Mouse (Mus musculus) midbrain, postnatal 0 days (tissue): ENCODE data around the gene Ankrd44. TPM values are rescaled to one million over a fixed set of nuclear protein-coding genes. Genes with fewer than 3 reads are reported as not detected.
A peak's percentile ranks its signal among the peaks of the same experiment; 100 is the strongest.

Source experiments
- ATAC-seq: fragments of 200-750 bp; cut with Nextera tagmentation; 2 replicates; pipeline ENCODE4 v1.8.0; 2017; ENCODE audit warnings: moderate number of reproducible peaks, mild to moderate bottlenecking, moderate TSS enrichment, moderate library complexity; ENCODE audit not compliant: low FRiP score
- DNase-seq: peaks from one replicate; pipeline ENCODE4 v3.0.0-alpha.2; 2015; ENCODE audit warnings: low spot score
- H3K27ac ChIP-seq: fragments of 300-500 bp; sonication (generic); 2 replicates; pipeline ENCODE4 v1.5.1; 2014; ENCODE audit warnings: low read depth, mild to moderate bottlenecking, low read length, mixed read lengths
- H3K27me3 ChIP-seq: fragments of 300-500 bp; sonication (generic); 2 replicates; pipeline ENCODE4 v1.6.1; 2014; ENCODE audit warnings: low read length, control low read depth, mixed read lengths; ENCODE audit not compliant: insufficient read depth
- H3K36me3 ChIP-seq: fragments of 300-500 bp; sonication (generic); 2 replicates; pipeline ENCODE4 v1.6.1; 2014; ENCODE audit warnings: low read length, control low read depth, mixed read lengths; ENCODE audit not compliant: insufficient read depth
- H3K4me1 ChIP-seq: fragments of 300-500 bp; sonication (generic); 2 replicates; pipeline ENCODE4 v1.6.1; 2014; ENCODE audit warnings: mild to moderate bottlenecking, control low read depth, antibody characterized with exemption, low read length, mixed read lengths; ENCODE audit not compliant: insufficient read depth
- H3K4me2 ChIP-seq: fragments of 300-500 bp; sonication (generic); 2 replicates; pipeline ENCODE4 v1.6.1; 2014; ENCODE audit warnings: low read depth, mild to moderate bottlenecking, low read length, mixed read lengths; ENCODE audit not compliant: poor library complexity, severe bottlenecking
- H3K4me3 ChIP-seq: fragments of 300-500 bp; sonication (generic); 2 replicates; pipeline ENCODE4 v1.5.1; 2014; ENCODE audit warnings: low read depth, mild to moderate bottlenecking, low read length, moderate library complexity
- H3K9ac ChIP-seq: fragments of 300-500 bp; sonication (generic); replicated peaks from 2 replicates; pipeline ENCODE4 v1.6.1; 2014; ENCODE audit warnings: mild to moderate bottlenecking, low read length, moderate library complexity, mixed read lengths; ENCODE audit not compliant: poor library complexity, severe bottlenecking
- H3K9me3 ChIP-seq: fragments of 300-500 bp; sonication (generic); 2 replicates; pipeline ENCODE4 v1.6.1; 2016; ENCODE audit warnings: low read length, control low read depth
- CTCF ChIP-seq: IDR thresholded peaks from 2 replicates; pipeline ENCODE4 v1.5.1; 2016; ENCODE audit warnings: antibody characterized with exemption, mild to moderate bottlenecking
- WGBS: fragments of 180-500 bp; shearing (Covaris S2); extraction: QIAGEN DNeasy Blood & Tissue Kit; methylation state at CpG from one replicate; pipeline ENCODE4 v1.1.7; 2014; 5-methylcytosine and 5-hydroxymethylcytosine counted together
- polyA plus RNA-seq: library from polyadenylated mRNA; unstranded; fragments of >200 nt; fragmentation: Nextera tagmentation; extraction: Ambion mirVana; gene quantifications from 2 replicates; pipeline ENCODE4 v1.2.1, GENCODE M21; 2015
- total RNA-seq: library from RNA; depleted of rRNA; stranded (reverse); fragments of >200 nt; gene quantifications from 2 replicates; pipeline ENCODE4 v1.2.3, GENCODE M21; 2014

The Ankrd44 gene
- total and polyA plus RNA-seq, 2 experiments from 2014 or later, result 16.7 to 51.6 TPM

DNA sequence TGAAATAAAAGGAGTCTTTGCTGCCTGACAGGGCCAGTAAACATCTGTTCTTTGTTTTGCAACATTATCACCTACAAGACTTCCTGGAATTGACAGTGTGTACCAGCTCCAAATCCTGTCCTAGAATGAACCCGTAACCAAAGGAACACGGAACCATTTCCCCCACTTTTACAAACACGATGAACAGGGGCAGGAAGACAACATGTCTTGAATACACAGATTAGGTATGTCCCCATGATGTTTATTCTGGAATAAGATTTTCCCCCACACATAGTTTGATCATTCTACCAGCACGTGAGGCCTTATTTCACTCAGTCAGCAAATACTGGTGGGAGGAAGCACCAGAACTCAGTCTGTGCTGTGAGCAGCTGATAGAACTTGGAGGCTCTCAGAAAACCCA, 241.9 kb downstream of the Ankrd44 start:
- no peak for TF ChIP-seq CTCF
- Histone ChIP-seq H3K36me3 (peaks cover 3% of the 10 kb centered on the region; the same call in 1 of the 2 replicates), H3K27me3 (no peaks in the 10 kb centered on the region), H3K9me3 (no peaks in the 10 kb centered on the region), H3K4me2 (no peak overlapping the region), H3K27ac (no peak overlapping the region), H3K4me3 (no peak overlapping the region), H3K4me1 (no peaks in the 10 kb centered on the region), H3K9ac (no peak overlapping the region)
- WGBS, result 87% methylated on average over 4 of the region's 4 CpGs
- DNase-seq (no peak), ATAC-seq (no peak)

- H3K27ac ChIP-seq, result no peak overlapping the region
- no peak overlapping the region for H3K4me2 ChIP-seq
- H3K9me3 ChIP-seq, result no peaks in the 10 kb centered on the region
- peaks cover 7% of the 10 kb centered on the region; the same call in 1 of the 2 replicates for H3K36me3 ChIP-seq
- WGBS, result 75% methylated on average over 1 of the region's 1 CpGs
- H3K9ac ChIP-seq, result no peak overlapping the region
- DNase-seq (no peak), ATAC-seq (no peak)
- H3K4me1 ChIP-seq, result no peaks in the 10 kb centered on the region
- TF ChIP-seq CTCF, result no peak
- H3K27me3 ChIP-seq, result no peaks in the 10 kb centered on the region
- H3K4me3 ChIP-seq, result no peak overlapping the region
These were observed 246.6 kb downstream of the Ankrd44 start for GRCm38 (mm10) chr1:54679556-54679955.

DNA sequence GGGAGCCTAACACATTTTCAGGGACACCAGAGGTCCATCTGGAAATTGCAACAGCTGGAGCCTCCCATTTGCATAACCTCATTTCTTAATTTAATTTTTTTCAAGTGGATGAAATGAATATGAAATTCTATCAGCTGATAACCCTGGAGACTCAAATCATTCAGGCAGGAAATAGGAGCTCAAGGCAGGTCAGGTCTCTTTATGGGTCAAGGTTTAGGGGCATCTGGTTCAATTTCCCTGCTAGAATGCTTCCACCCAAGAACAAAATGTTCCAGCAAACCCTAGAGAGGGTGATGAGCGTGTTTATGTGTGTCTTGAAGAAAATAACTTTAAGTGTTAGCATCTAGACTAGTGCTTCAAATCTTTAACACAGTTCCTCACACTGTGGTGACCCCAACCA, 248.2 kb downstream of the Ankrd44 start:
- no peak overlapping the region for H3K9ac ChIP-seq
- no peak overlapping the region for H3K27ac ChIP-seq
- WGBS, result 76% methylated on average over 1 of the region's 1 CpGs
- H3K4me3 ChIP-seq, result no peak overlapping the region
- H3K4me2 ChIP-seq, result no peak overlapping the region
- H3K36me3 ChIP-seq, result peaks cover 7% of the 10 kb centered on the region; the same call in 1 of the 2 replicates
- no peak for TF ChIP-seq CTCF
- no peaks in the 10 kb centered on the region for H3K4me1 ChIP-seq
- no peaks in the 10 kb centered on the region for H3K27me3 ChIP-seq
- H3K9me3 ChIP-seq, result no peaks in the 10 kb centered on the region
- ATAC-seq (no peak), DNase-seq (no peak)

GRCm38 (mm10) chr1:54675478-54675877, 250.7 kb downstream of the Ankrd44 start:
- H3K4me2 ChIP-seq, result no peak overlapping the region
- H3K9me3 ChIP-seq, result no peaks in the 10 kb centered on the region
- no peak overlapping the region for H3K4me3 ChIP-seq
- DNase-seq (no peak), ATAC-seq (no peak)
- H3K4me1 ChIP-seq, result no peaks in the 10 kb centered on the region
- H3K9ac ChIP-seq, result no peak overlapping the region
- H3K36me3 ChIP-seq, result peaks cover 7% of the 10 kb centered on the region; the same call in 1 of the 2 replicates
- H3K27me3 ChIP-seq, result no peaks in the 10 kb centered on the region
- peak; percentile 40 for TF ChIP-seq CTCF
- H3K27ac ChIP-seq, result no peak overlapping the region
- WGBS, result 55% methylated on average over 5 of the region's 5 CpGs

GRCm38 (mm10) chr1:54667991-54668390, 258.2 kb downstream of the Ankrd44 start:
- no peaks in the 10 kb centered on the region for H3K27me3 ChIP-seq
- DNase-seq (peak; percentile 6), ATAC-seq (no peak)
- H3K4me2 ChIP-seq, result no peak overlapping the region
- 85% methylated on average over 2 of the region's 2 CpGs for WGBS
- H3K4me3 ChIP-seq, result no peak overlapping the region
- no peaks in the 10 kb centered on the region; the same call in 1 of the 2 replicates for H3K4me1 ChIP-seq
- no peak overlapping the region for H3K27ac ChIP-seq
- H3K9me3 ChIP-seq, result no peaks in the 10 kb centered on the region
- H3K36me3 ChIP-seq, result peaks cover 3% of the 10 kb centered on the region; the same call in 1 of the 2 replicates
- no peak overlapping the region for H3K9ac ChIP-seq
- no peak for TF ChIP-seq CTCF

- H3K27me3 ChIP-seq, result no peaks in the 10 kb centered on the region
- no peaks in the 10 kb centered on the region; the same call in 1 of the 2 replicates for H3K4me1 ChIP-seq
- H3K4me2 ChIP-seq, result no peak overlapping the region
- H3K9ac ChIP-seq, result no peak overlapping the region
- peak overlapping the region; percentile 43; the same call in 1 of the 2 replicates for H3K27ac ChIP-seq
- no peaks in the 10 kb centered on the region for H3K9me3 ChIP-seq
- H3K36me3 ChIP-seq, result peaks cover 6% of the 10 kb centered on the region
- H3K4me3 ChIP-seq, result no peak overlapping the region
- WGBS, result 46% methylated on average over 8 of the region's 8 CpGs
- peak; percentile 88 for TF ChIP-seq CTCF
- peak; percentile 89 for DNase-seq
- peak; percentile 73; the same call in 1 of the 2 replicates for ATAC-seq
These were observed 260.4 kb downstream of the Ankrd44 start for GRCm38 (mm10) chr1:54665582-54666405.
